Mouse (Mus musculus) CH12.LX (cell line): ENCODE measurements at regions not wholly inside any gene's neighbourhood (a gene's known extent, or its start where the extent isn't known, plus 50 kb on each side); places are given as distances from the start of the nearest gene placed in this dataset.

Experiments
- DNase-seq: peaks from one replicate; pipeline ENCODE4 v3.0.0-alpha.2; 2013; ENCODE audit errors: extremely low read depth
- H3K27ac ChIP-seq: 2 replicates; pipeline ENCODE4 v1.5.1; 2012; ENCODE audit warnings: low read depth, mild to moderate bottlenecking, control low read depth, moderate library complexity; ENCODE audit not compliant: insufficient read depth
- H3K27me3 ChIP-seq: replicated peaks from 2 replicates; pipeline ENCODE3; 2012; ENCODE audit warnings: inconsistent platforms
- H3K36me3 ChIP-seq, 2 experiments: replicated peaks in 1 of 2; 2 replicates each; pipeline versions ENCODE3 to v1.6.1; 2012; ENCODE audit warnings: inconsistent platforms in 1 of 2, low read length in 1 of 2, mild to moderate bottlenecking in 1 of 2, mixed read lengths in 1 of 2, moderate library complexity in 1 of 2; ENCODE audit not compliant: control insufficient read depth in 1 of 2, insufficient read depth in 1 of 2
- H3K4me1 ChIP-seq, 2 experiments: 2 replicates each; pipeline ENCODE4 v1.6.1; 2012; ENCODE audit warnings: inconsistent platforms in 1 of 2, moderate library complexity in 1 of 2; ENCODE audit not compliant: insufficient read depth in 2 of 2, control insufficient read depth in 1 of 2
- H3K4me2 ChIP-seq: 2 replicates; pipeline ENCODE4 v1.6.1; 2012; ENCODE audit warnings: low read depth, mild to moderate bottlenecking, control low read depth; ENCODE audit not compliant: poor library complexity, insufficient read depth, severe bottlenecking
- H3K4me3 ChIP-seq, 3 experiments: fragments of 150-350 bp in 1 of 3; sonication (generic) in 1 of 3; replicated peaks in 1 of 3; 2 replicates each; pipeline versions ENCODE3 to v1.5.1; 2011 to 2012; ENCODE audit warnings: low read depth in 2 of 3, low read length in 2 of 3, mild to moderate bottlenecking in 2 of 3, moderate library complexity in 2 of 3, control low read depth in 1 of 3, improper control_type of control experiment in 1 of 3, inconsistent platforms in 1 of 3, mixed read lengths in 1 of 3; ENCODE audit not compliant: poor library complexity in 1 of 3
- H3K79me2 ChIP-seq: replicated peaks from 2 replicates; pipeline ENCODE4 v1.6.1; 2012; ENCODE audit warnings: mild to moderate bottlenecking, moderate library complexity; ENCODE audit not compliant: control insufficient read depth, poor library complexity, insufficient read depth, severe bottlenecking; ENCODE audit errors: extremely low read depth
- H3K9ac ChIP-seq: 2 replicates; pipeline ENCODE4 v1.6.1; 2012; ENCODE audit warnings: low read depth, mild to moderate bottlenecking, control low read depth, moderate library complexity; ENCODE audit not compliant: insufficient read depth
- H3K9me3 ChIP-seq: replicated peaks from 2 replicates; pipeline ENCODE3; 2012; ENCODE audit warnings: low read length, inconsistent platforms, mixed read lengths
- CHD2 ChIP-seq: IDR thresholded peaks from 2 replicates; pipeline ENCODE4 v1.6.1; 2011; ENCODE audit warnings: low read length, improper control_type of control experiment
- E2F4 ChIP-seq: IDR thresholded peaks from 2 replicates; pipeline ENCODE4 v1.6.1; 2011; ENCODE audit warnings: low read depth, low read length, improper control_type of control experiment; ENCODE audit not compliant: insufficient replicate concordance
- ELF1 ChIP-seq: IDR thresholded peaks from 2 replicates; pipeline ENCODE4 v1.6.1; 2014; ENCODE audit warnings: low read depth, mild to moderate bottlenecking, inconsistent platforms, low read length, improper control_type of control experiment
- EP300 ChIP-seq: IDR thresholded peaks from 2 replicates; pipeline ENCODE4 v1.6.1; 2011; ENCODE audit warnings: low read length, improper control_type of control experiment
- ETS1 ChIP-seq: conservative IDR thresholded peaks from 2 replicates; pipeline ENCODE4 v1.6.1; 2012; ENCODE audit warnings: low read depth, mild to moderate bottlenecking, inconsistent platforms, low read length, improper control_type of control experiment, moderate library complexity
- JUN ChIP-seq: IDR thresholded peaks from 2 replicates; pipeline ENCODE4 v1.6.1; 2011; ENCODE audit warnings: low read depth, mild to moderate bottlenecking, low read length, improper control_type of control experiment, moderate library complexity; ENCODE audit not compliant: insufficient read depth
- MAX ChIP-seq: IDR thresholded peaks from 2 replicates; pipeline ENCODE4 v1.6.1; 2011; ENCODE audit warnings: low read length, improper control_type of control experiment
- MEF2A ChIP-seq: IDR thresholded peaks from 2 replicates; pipeline ENCODE4 v1.6.1; 2014; ENCODE audit warnings: low read depth, mild to moderate bottlenecking, inconsistent platforms, low read length, improper control_type of control experiment, borderline replicate concordance
- MXI1 ChIP-seq: IDR thresholded peaks from 2 replicates; pipeline ENCODE4 v1.6.1; 2011; ENCODE audit warnings: mild to moderate bottlenecking, low read depth, low read length, improper control_type of control experiment
- NELFE ChIP-seq: IDR thresholded peaks from 2 replicates; pipeline ENCODE4 v1.6.1; 2011; ENCODE audit warnings: low read depth, low read length, improper control_type of control experiment
- NRF1 ChIP-seq: IDR thresholded peaks from 2 replicates; pipeline ENCODE4 v1.6.1; 2014; ENCODE audit warnings: low read depth, mild to moderate bottlenecking, inconsistent platforms, low read length, improper control_type of control experiment, moderate library complexity
- PAX5 ChIP-seq: IDR thresholded peaks from 2 replicates; pipeline ENCODE4 v1.6.1; 2012; ENCODE audit warnings: low read length, inconsistent platforms, mixed read lengths
- POLR2AphosphoS2 ChIP-seq: IDR thresholded peaks from 2 replicates; pipeline ENCODE4 v1.6.1; 2011; ENCODE audit warnings: low read depth, low read length, improper control_type of control experiment
- RAD21 ChIP-seq: IDR thresholded peaks from 2 replicates; pipeline ENCODE4 v1.6.1; 2011; ENCODE audit warnings: low read depth, mild to moderate bottlenecking, low read length, improper control_type of control experiment, moderate library complexity
- RCOR1 ChIP-seq: conservative IDR thresholded peaks from 2 replicates; pipeline ENCODE4 v1.6.1; 2012; ENCODE audit warnings: low read depth, mild to moderate bottlenecking, inconsistent platforms, low read length, improper control_type of control experiment
- SIN3A ChIP-seq: IDR thresholded peaks from 2 replicates; pipeline ENCODE4 v1.6.1; 2012; ENCODE audit warnings: low read length, improper control_type of control experiment, inconsistent platforms
- TBP ChIP-seq: conservative IDR thresholded peaks from 2 replicates; pipeline ENCODE4 v1.6.1; 2011; ENCODE audit warnings: low read depth, low read length, improper control_type of control experiment
- TCF12 ChIP-seq: IDR thresholded peaks from 2 replicates; pipeline ENCODE4 v1.6.1; 2014; ENCODE audit warnings: low read depth, mild to moderate bottlenecking, inconsistent platforms, low read length, improper control_type of control experiment
- UBTF ChIP-seq: IDR thresholded peaks from 2 replicates; pipeline ENCODE4 v1.6.1; 2012; ENCODE audit warnings: low read depth, mild to moderate bottlenecking, inconsistent platforms, low read length, improper control_type of control experiment, moderate library complexity
- USF2 ChIP-seq: conservative IDR thresholded peaks from 2 replicates; pipeline ENCODE4 v1.6.1; 2011; ENCODE audit warnings: low read depth, low read length, improper control_type of control experiment
- ZMIZ1 ChIP-seq: IDR thresholded peaks from 2 replicates; pipeline ENCODE4 v1.6.1; 2012; ENCODE audit warnings: low read depth, mild to moderate bottlenecking, inconsistent platforms, low read length, improper control_type of control experiment
- dilution Hi-C: fragments of 300-500 bp; cut with MboI; formaldehyde crosslinking; loops from 2 replicates; pipeline ENCODE4 v1.14.3; 2020; ENCODE audit warnings: low sequenced_read_pairs; ENCODE audit not compliant: extremely low pct_unique_long_range_greater_than_20kb, extremely low pct_ligation_motif_present
- in situ Hi-C: fragments of 300-500 bp; cut with MboI; formaldehyde crosslinking; loops from 3 replicates; pipeline ENCODE4 v1.14.3; 2019; ENCODE audit warnings: low sequenced_read_pairs, low pct_ligation_motif_present, low pct_unique_long_range_greater_than_20kb, mixed read lengths

- TF ChIP-seq NRF1 (no peak), POLR2AphosphoS2 (no peak), NELFE (no peak), SIN3A (no peak), JUN (no peak), ELF1 (no peak), UBTF (no peak), ZMIZ1 (no peak), TCF12 (no peak), TBP (no peak), MEF2A (no peak), USF2 (no peak), RAD21 (no peak), MAX (no peak), CHD2 (no peak), ETS1 (no peak), MXI1 (no peak), E2F4 (no peak), PAX5 (no peak)
- H3K9me3 ChIP-seq, result no peaks in the 10 kb centered on the region
- no peak overlapping the region for H3K9ac ChIP-seq
- H3K36me3 ChIP-seq, result no peaks in the 10 kb centered on the region
- 0 out of 4 replicates have a peak, but pooled peaks cover 0 to 1% of the 10 kb centered on the region in 2 experiments for H3K4me1 ChIP-seq
- dilution Hi-C loops, result no loop called here
- H3K27me3 ChIP-seq, result no peaks in the 10 kb centered on the region
- in situ Hi-C loops, result no loop called here
- no peak overlapping the region for H3K4me2 ChIP-seq
- no peak overlapping the region for H3K4me3 ChIP-seq
- H3K27ac ChIP-seq, result no peak overlapping the region
- DNase-seq, result no peak
- H3K79me2 ChIP-seq, result no peaks in the 10 kb centered on the region
Measured at GRCm38 (mm10) chr4:4331105-4331504, 253.8 kb upstream of the Sdr16c6 start.

GRCm38 (mm10) chr4:4315651-4316411 is 238.5 kb upstream of the Sdr16c6 start:
- H3K9ac ChIP-seq, result no peak overlapping the region
- H3K36me3 ChIP-seq, result no peaks in the 10 kb centered on the region
- dilution Hi-C loops (no loop called here), in situ Hi-C loops (no loop called here)
- no peaks in the 10 kb centered on the region for H3K79me2 ChIP-seq
- H3K4me3 ChIP-seq, result no peak overlapping the region
- no peak overlapping the region for H3K4me2 ChIP-seq
- DNase-seq, result no peak
- H3K27ac ChIP-seq, result no peak overlapping the region
- H3K4me1 ChIP-seq, result peaks cover 0 to 10% of the 10 kb centered on the region in 2 experiments; a peak in 2 of 4 replicates
- no peaks in the 10 kb centered on the region for H3K9me3 ChIP-seq
- H3K27me3 ChIP-seq, result no peaks in the 10 kb centered on the region
- no peak for TF ChIP-seq TBP
- no peak for TF ChIP-seq EP300
- TF ChIP-seq POLR2AphosphoS2, result no peak
- no peak for TF ChIP-seq RAD21
- TF ChIP-seq RCOR1, result no peak
